Mouse (Mus musculus): Measurements from ENCODE around the gene Ifnar2.

Gene Ifnar2

GRCm38 (mm10) chr16:91395633-91396392, 23.2 kb downstream of the Ifnar2 start:
- peak; percentile 64 for DNase-seq

- peak; percentile 74 for DNase-seq
Observed at GRCm38 (mm10) chr16:91396844-91397537, 24.4 kb downstream of the Ifnar2 start.

GRCm38 (mm10) chr16:91398030-91398429, 25.4 kb downstream of the Ifnar2 start:
- DNase-seq: no peak

- no peak for DNase-seq
Observed at GRCm38 (mm10) chr16:91398944-91399343, 26.4 kb downstream of the Ifnar2 start.

GRCm38 (mm10) chr16:91401569-91402165, 29.1 kb downstream of the Ifnar2 start:
- DNase-seq: no peak

- DNase-seq: no peak
Observed at GRCm38 (mm10) chr16:91403784-91404183, 31.2 kb downstream of the Ifnar2 start.

DNA sequence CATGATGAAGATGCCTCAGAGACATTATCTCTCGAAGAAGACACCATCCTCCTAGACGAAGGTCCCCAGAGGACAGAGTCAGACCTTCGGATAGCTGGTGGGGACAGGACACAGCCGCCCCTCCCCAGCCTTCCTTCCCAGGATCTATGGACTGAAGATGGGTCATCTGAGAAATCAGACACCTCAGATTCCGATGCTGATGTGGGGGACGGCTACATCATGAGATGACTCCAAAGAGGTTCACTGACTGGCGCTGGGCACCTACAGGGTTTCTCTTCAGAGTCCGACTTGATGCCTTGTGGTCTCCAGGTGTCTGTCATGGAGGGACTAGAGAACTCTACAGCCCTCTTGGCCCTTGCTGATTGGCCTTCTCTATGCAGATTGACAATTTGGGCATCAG, 31.6 kb downstream of the Ifnar2 start:
- DNase-seq: no peak

DNA sequence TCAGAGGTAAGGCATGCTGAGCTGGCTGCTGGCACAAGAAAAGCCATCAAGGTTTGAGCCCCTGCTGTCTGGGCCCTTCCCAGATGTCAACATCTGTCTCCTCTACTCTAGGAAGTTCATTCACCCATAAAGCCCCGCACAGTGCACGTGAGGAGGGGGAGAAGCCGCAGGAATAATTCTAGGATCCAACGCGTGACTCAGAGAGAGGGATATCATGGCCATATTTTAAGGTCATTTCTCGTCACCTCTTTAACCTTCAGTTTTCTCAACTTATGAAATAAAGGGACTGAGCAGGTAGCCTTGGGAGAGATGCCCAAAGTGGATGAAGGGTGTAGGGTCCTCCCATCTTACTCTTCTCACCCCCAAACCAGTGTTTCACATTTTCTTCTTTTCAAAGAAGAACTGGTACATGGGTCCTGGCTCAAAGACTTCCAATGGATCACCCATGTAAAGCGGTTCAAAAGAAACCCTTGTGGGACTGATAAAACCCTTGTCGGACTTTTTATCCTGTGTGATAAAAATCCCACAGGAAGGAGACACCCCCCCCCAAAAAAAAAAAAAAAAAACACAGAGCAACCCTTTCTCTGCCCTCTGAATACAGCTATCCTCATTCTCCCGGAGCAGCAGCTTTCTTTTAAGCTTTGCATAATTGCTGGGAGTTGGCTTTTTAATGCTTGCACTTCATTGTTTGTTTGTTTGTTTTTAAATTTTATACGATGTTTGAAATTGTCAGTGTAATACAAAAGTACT, 32.4 kb downstream of the Ifnar2 start:
- DNase-seq: no peak

- DNase-seq: peak; percentile 90
Observed at GRCm38 (mm10) chr16:91405640-91406584, 33.3 kb downstream of the Ifnar2 start, which contains the start of gene Il10rb. Gene Il10rb, plus strand, starts transcription at chr16:91406164.

GRCm38 (mm10) chr16:91406585-91407220, 34.1 kb downstream of the Ifnar2 start:
- peak; percentile 56 for DNase-seq

DNA sequence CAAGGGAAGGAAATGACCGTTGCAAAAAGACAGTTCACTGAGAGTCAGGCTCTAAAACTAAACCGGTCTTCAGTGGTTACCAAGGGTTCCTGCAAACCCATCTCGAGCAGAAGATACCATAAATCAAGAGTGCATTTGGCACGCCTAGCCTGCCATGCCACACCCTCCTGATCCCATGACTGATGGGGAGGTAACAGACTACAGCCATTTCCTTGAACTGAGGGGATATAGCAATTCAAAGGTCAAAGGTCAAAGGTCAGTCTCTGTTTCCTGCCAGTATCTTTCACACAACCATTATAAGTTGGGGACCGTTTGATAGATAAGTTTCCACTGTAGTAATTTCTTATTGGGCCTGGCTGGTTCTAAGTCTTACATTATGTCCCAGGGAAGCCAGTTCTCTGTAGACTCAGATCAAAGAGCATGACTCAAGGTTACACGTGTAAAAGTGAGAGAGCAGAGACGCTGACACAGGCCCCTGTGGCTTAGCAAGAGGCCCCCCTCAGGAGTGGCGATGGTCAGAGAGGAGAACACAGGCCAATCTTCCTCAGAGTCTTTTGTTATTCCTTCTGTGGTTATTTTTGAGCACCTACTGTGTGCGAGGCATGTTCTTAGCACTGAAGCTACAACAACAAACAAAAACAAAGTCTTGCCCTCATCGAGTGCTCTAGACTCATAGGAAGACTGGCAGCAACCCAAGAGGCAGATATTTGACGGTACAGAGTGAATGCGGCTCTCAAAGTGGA, 40.7 kb downstream of the Ifnar2 start:
- DNase-seq: peak; percentile 43

GRCm38 (mm10) chr16:91415391-91416189, 43.0 kb downstream of the Ifnar2 start:
- DNase-seq: no peak

GRCm38 (mm10) chr16:91416357-91416756, 43.8 kb downstream of the Ifnar2 start:
- no peak for DNase-seq

DNA sequence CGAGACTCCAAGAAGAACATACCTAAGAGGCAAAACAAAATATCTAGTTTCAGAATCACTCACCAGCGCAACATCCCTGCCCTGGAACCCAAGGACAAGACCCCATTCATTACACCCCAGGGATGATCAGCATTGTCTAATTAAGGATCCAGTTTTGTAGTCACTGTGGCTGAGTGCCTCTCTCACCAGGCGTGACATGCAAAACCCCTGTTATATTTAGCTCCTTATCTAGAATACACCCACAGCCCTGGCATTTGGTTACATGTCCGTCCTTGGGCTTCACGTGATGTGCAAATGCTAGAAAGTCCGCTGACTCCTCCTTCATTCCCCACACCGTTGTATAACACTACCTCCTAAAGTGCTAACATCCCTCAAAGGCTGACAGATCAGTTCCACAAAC, 44.4 kb downstream of the Ifnar2 start:
- DNase-seq: peak; percentile 51

- DNase-seq: no peak
Observed at GRCm38 (mm10) chr16:91418531-91418930, 45.9 kb downstream of the Ifnar2 start.

DNA sequence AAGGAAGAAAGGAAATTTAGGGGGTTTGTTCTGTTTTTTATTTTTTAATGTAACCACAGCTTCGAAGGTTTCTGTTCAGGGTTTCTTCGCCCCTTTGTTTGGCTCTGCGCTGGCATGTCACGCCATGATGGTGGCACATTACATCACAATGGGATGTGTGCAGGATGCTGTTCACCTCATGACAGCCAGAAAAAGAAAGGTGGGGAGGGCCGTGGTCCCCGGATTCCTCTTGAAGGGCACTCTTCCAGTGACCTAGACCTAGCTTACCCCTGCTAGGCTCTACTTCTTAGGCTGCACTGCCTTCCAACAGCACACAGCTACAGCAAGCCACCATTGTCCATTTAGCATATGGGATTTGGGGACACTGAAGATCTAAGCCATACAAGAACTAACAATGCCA, 53.2 kb downstream of the Ifnar2 start:
- no peak for DNase-seq

DNA sequence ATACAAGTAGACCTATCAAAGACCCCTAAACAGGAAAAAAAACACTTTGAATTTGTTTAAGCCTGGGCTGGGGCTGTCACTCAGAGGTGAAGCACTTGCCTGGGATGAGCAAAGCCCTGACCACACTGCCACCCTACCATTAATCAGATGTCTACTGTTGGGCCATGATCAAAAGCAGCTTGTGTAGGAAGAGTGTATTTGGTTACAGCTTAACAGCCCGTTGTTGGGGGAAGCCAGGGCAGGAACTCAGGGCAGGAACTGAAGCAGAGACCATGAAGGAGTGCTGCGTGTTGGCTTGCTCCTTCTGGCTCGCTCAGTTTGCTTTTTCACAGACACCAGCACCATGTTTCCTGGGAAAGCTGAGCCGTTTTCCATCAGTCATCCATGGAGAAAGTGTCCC, 54.0 kb downstream of the Ifnar2 start:
- no peak for DNase-seq

DNA sequence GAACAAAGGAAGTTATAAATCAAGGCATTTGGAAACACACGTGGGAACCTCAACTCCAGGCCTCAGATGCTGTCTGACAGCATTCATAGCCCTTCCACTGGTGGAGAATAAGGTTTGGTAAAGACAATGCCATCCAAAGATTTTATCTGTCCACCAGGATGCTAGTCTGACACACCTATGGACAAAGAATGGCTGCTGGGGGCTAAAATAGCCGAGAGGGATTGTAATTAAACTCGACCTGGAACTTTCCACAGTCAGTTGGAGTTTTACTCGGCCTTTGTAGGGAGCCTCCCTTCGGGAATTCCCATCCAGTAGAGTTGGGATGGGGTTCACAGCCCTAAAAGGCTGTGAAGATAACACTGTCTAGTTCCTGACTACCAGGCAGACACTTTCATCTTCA, 54.9 kb downstream of the Ifnar2 start:
- no peak for DNase-seq

GRCm38 (mm10) chr16:91428259-91428865, 55.8 kb downstream of the Ifnar2 start:
- no peak for DNase-seq
